In genomic region chr8:64205321-64206023, GRCm38 (mm10) we compare ENCODE assay signal across 8 mouse cellular contexts. TPM values are rescaled to one million over a fixed set of nuclear protein-coding genes. Genes with fewer than 3 reads are reported as not detected.
DNase-seq lines count a peak whose midpoint lies in the region; ATAC-seq and TF ChIP-seq lines count a peak whose summit lies in the region.

No protein-coding gene starts in this region.

- peak overlapping the region; percentile 80 for H3K9ac ChIP-seq in hindbrain, embryonic 16.5 days (ENCODE audit: low read depth, low read length)
- H3K9ac ChIP-seq in limb, embryonic 14.5 days (ENCODE audit: low read depth, low read length, severe bottlenecking) = peak overlapping the region; percentile 67
- peak overlapping the region; percentile 59 for H3K9ac ChIP-seq in midbrain, embryonic 15.5 days

- H3K27ac ChIP-seq in gastrocnemius, adult 2 months = peak overlapping the region; percentile 76
- H3K27ac ChIP-seq in hindbrain, embryonic 16.5 days (ENCODE audit: low read depth, low read length) = peak overlapping the region; percentile 67
- peak overlapping the region; percentile 63 for H3K27ac ChIP-seq in limb, embryonic 14.5 days (replicated peaks; ENCODE audit: low read depth, low read length)
- H3K27ac ChIP-seq in midbrain, embryonic 15.5 days = peak overlapping the region; percentile 40

- peak; percentile 79 for ATAC-seq in hindbrain, embryonic 16.5 days
- ATAC-seq in limb, embryonic 14.5 days (ENCODE audit: low FRiP score, low read depth) = peak; percentile 59
- peak; percentile 82 for ATAC-seq in midbrain, embryonic 15.5 days (replicated peaks)

- peak overlapping the region; percentile 100 for H3K4me2 ChIP-seq in hindbrain, embryonic 16.5 days (ENCODE audit: low read length)
- peak overlapping the region; percentile 97 for H3K4me2 ChIP-seq in limb, embryonic 14.5 days (replicated peaks; ENCODE audit: low read depth, low read length, severe bottlenecking)
- H3K4me2 ChIP-seq in midbrain, embryonic 15.5 days = peak overlapping the region; percentile 84

- peak overlapping the region; percentile 71 for H3K4me3 ChIP-seq in gastrocnemius, adult 2 months
- peak overlapping the region; percentile 79 for H3K4me3 ChIP-seq in hindbrain, embryonic 16.5 days (ENCODE audit: low read length)
- peak overlapping the region; percentile 60 for H3K4me3 ChIP-seq in limb, embryonic 14.5 days (replicated peaks; ENCODE audit: low read length)
- H3K4me3 ChIP-seq in midbrain, embryonic 15.5 days = peak overlapping the region; percentile 48

- under 1% methylated on average over 59 of the region's 61 CpGs for WGBS in hindbrain, embryonic 16.5 days
- WGBS in limb, embryonic 14.5 days = 1% methylated on average over 54 of the region's 61 CpGs
- under 1% methylated on average over 55 of the region's 61 CpGs for WGBS in midbrain, embryonic 15.5 days

- no peaks in the 10 kb centered on the region for H3K36me3 ChIP-seq in hindbrain, embryonic 16.5 days (ENCODE audit: control insufficient read depth, insufficient read depth, low read length)
- no peaks in the 10 kb centered on the region for H3K36me3 ChIP-seq in limb, embryonic 14.5 days (ENCODE audit: control insufficient read depth, insufficient read depth, low read length)
- H3K36me3 ChIP-seq in midbrain, embryonic 15.5 days (replicated peaks) = no peaks in the 10 kb centered on the region

- TF ChIP-seq POLR2A in limb, embryonic 14.5 days (IDR thresholded peaks at IDR 0.05; ENCODE audit: borderline replicate concordance, extremely low read depth, insufficient read depth, insufficient read length) = no peak

- H3K4me1 ChIP-seq in hindbrain, embryonic 16.5 days (ENCODE audit: control insufficient read depth, insufficient read depth, low read depth, low read length) = peaks cover 11% of the 10 kb centered on the region
- peaks cover 15% of the 10 kb centered on the region for H3K4me1 ChIP-seq in limb, embryonic 14.5 days (ENCODE audit: control insufficient read depth, insufficient read depth, low read length)
- peaks cover 23% of the 10 kb centered on the region for H3K4me1 ChIP-seq in midbrain, embryonic 15.5 days

- TF ChIP-seq CTCF in gastrocnemius, adult 2 months (IDR thresholded peaks at IDR 0.05) = no peak

- DNase-seq in layer of hippocampus, postnatal 25 days (ENCODE audit: extremely low spot score in 1 of 2, low spot score in 1 of 2) = peak; percentile 22 to 27
- DNase-seq in layer of hippocampus, adult 11-12 months (ENCODE audit: low spot score) = no peak
- DNase-seq in cerebellum, postnatal 36 days = peak; percentile 72 to 80
- peak; percentile 60 for DNase-seq in gastrocnemius, adult 2 months
- DNase-seq in limb, embryonic 14.5 days (ENCODE audit: low spot score) = no peak
- DNase-seq in testis, postnatal 14 days (ENCODE audit: low spot score) = peak; percentile 6

- no peaks in the 10 kb centered on the region for H3K9me3 ChIP-seq in hindbrain, embryonic 16.5 days (ENCODE audit: control insufficient read depth, low read length)
- H3K9me3 ChIP-seq in limb, embryonic 14.5 days (ENCODE audit: control insufficient read depth, low read length) = no peaks in the 10 kb centered on the region
- no peaks in the 10 kb centered on the region for H3K9me3 ChIP-seq in midbrain, embryonic 15.5 days

- no peaks in the 10 kb centered on the region for H3K27me3 ChIP-seq in hindbrain, embryonic 16.5 days (replicated peaks; ENCODE audit: control insufficient read depth, insufficient read depth, low read length)
- H3K27me3 ChIP-seq in limb, embryonic 14.5 days (ENCODE audit: control insufficient read depth, insufficient read depth, low read length) = peaks cover 19% of the 10 kb centered on the region; the same call in 1 of the 2 replicates
- peaks cover 4% of the 10 kb centered on the region; the same call in 1 of the 2 replicates for H3K27me3 ChIP-seq in midbrain, embryonic 15.5 days (replicated peaks)

- intact Hi-C loops in gastrocnemius, adult 2 months (cut with DNase I) = no loop called here

RNA-seq across cellular contexts. Expression of gene Tll1, which starts 0.6 kb away (rescaled TPM):
- total RNA-seq in layer of hippocampus, postnatal 25 days (2021) = 1 to 10 TPM; 4.2 to 4.4 TPM
- total RNA-seq in gastrocnemius, adult 2 months (2021) = under 1 TPM; 0.43 to 0.70 TPM
- polyA plus RNA-seq in hindbrain, embryonic 16.5 days (2015; fragmentation: Nextera tagmentation; extraction: Ambion mirVana) = 3.8 and 4.3 TPM in 2 replicates
- 2.6 TPM in 2 replicates for polyA plus RNA-seq in limb, embryonic 14.5 days (2012; rRNA removed)
- 3.2 and 3.6 TPM in 2 replicates for polyA plus RNA-seq in limb, embryonic 14.5 days (2014; fragmentation: Nextera tagmentation; extraction: Ambion mirVana)
- polyA plus RNA-seq in midbrain, embryonic 15.5 days (2015; fragmentation: Nextera tagmentation; extraction: Ambion mirVana) = 3.5 TPM in 2 replicates

Comparison
In these comparisons a context has a peak if more than half of its experiments do, and no peak if none do; other contexts are left out.
1. DNase-seq: peak in layer of hippocampus, postnatal 25 days (2 of 2), cerebellum, postnatal 36 days (2 of 2), gastrocnemius, adult 2 months (single experiment) and testis, postnatal 14 days (single experiment); none in layer of hippocampus, adult 11-12 months (single experiment) and limb, embryonic 14.5 days (single experiment).
2. Peak in every context shown above with its lines, with median percentiles within 50 percentile points of each other: H3K27ac ChIP-seq, H3K4me3 ChIP-seq, ATAC-seq, H3K4me2 ChIP-seq and H3K9ac ChIP-seq.